Mouse (Mus musculus) E14TG2a.4 (cell line): ENCODE measurements around the gene Slc6a9.

ENCODE experiments used
- CTCF ChIP-seq: conservative IDR thresholded peaks from 2 replicates; pipeline ENCODE4 v1.5.1; 2014; ENCODE audit warnings: low read length
- NANOG ChIP-seq: IDR thresholded peaks from 2 replicates; pipeline ENCODE4 v1.6.1; 2014; ENCODE audit warnings: borderline replicate concordance, low read length, mixed read lengths

DNA sequence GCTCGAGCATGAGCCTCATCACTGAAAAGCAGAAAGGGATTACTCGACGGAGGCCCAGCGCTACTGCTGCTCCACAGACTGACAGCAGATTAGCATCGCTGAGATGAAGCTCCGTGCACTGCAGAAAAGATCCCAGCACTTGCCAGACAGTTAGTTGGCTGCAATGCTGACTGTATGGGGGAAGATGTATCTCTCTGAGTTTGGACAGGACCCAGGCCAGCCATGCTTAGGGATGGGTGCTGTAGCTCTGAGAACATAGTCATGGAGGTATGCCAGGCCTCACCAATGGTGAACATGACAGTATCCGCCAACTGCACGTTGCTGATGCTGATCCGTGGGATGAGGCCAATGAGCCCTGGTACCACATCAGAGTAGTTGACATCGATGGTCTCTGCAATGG is 69.8 kb downstream of the Slc6a9 start:
- TF ChIP-seq CTCF (no peak), NANOG (no peak)
